In genomic region chr11:116965961-116966360, GRCm38 (mm10) we compare ENCODE assay signal across 19 mouse cellular contexts. TPM values are rescaled to one million over a fixed set of nuclear protein-coding genes. Genes with fewer than 3 reads are reported as not detected.
DNase-seq lines count a peak whose midpoint lies in the region; ATAC-seq and TF ChIP-seq lines count a peak whose summit lies in the region.
"Had no signal": no experiment of that assay in that cellular context is flagged by ENCODE, and none has a peak within 500 bp of the region (broad histone marks: within the 10 kb centered on the region; RNA-seq: fewer than 3 reads in every experiment).

No protein-coding gene starts in this region.

- peak overlapping the region; percentile 62 for H3K27ac ChIP-seq in forebrain, embryonic 10.5 days
- no peak overlapping the region for H3K27ac ChIP-seq in forebrain, embryonic 14.5 days (ENCODE audit: low read depth, low read length)
- peak overlapping the region; percentile 73; the same call in 1 of the 2 replicates for H3K27ac ChIP-seq in hindbrain, embryonic 13.5 days
- no peak overlapping the region for H3K27ac ChIP-seq in hindbrain, postnatal 0 days
- no peak overlapping the region for H3K27ac ChIP-seq in stomach, embryonic 16.5 days (ENCODE audit: low read length)
- no peak overlapping the region for H3K27ac ChIP-seq in stomach, postnatal 0 days (replicated peaks)
- H3K27ac ChIP-seq: forebrain, embryonic 15.5 days had no signal

- WGBS in forebrain, embryonic 10.5 days, result 71% methylated on average over 2 of the region's 2 CpGs
- WGBS in forebrain, embryonic 14.5 days, result 85% methylated on average over 2 of the region's 2 CpGs
- 62% methylated on average over 2 of the region's 2 CpGs for WGBS in hindbrain, embryonic 13.5 days
- 59% methylated on average over 2 of the region's 2 CpGs for WGBS in hindbrain, postnatal 0 days
- 77% methylated on average over 2 of the region's 2 CpGs for WGBS in stomach, embryonic 16.5 days
- WGBS in stomach, postnatal 0 days, result 51% methylated on average over 2 of the region's 2 CpGs

- no peaks in the 10 kb centered on the region for H3K27me3 ChIP-seq in forebrain, embryonic 10.5 days (ENCODE audit: poor library complexity, severe bottlenecking)
- H3K27me3 ChIP-seq in forebrain, embryonic 14.5 days (replicated peaks; ENCODE audit: control insufficient read depth, insufficient read depth, low read length), result no peaks in the 10 kb centered on the region
- no peaks in the 10 kb centered on the region for H3K27me3 ChIP-seq in hindbrain, embryonic 13.5 days
- H3K27me3 ChIP-seq in hindbrain, postnatal 0 days (ENCODE audit: insufficient read depth, low read length), result no peaks in the 10 kb centered on the region
- no peaks in the 10 kb centered on the region for H3K27me3 ChIP-seq in stomach, embryonic 16.5 days (ENCODE audit: control insufficient read depth, insufficient read depth, low read length)
- no peaks in the 10 kb centered on the region for H3K27me3 ChIP-seq in stomach, postnatal 0 days (ENCODE audit: control insufficient read depth, insufficient read depth, low read length)
- H3K27me3 ChIP-seq: forebrain, embryonic 15.5 days; limb, embryonic 15.5 days had no signal

- H3K4me1 ChIP-seq in forebrain, embryonic 10.5 days, result peaks cover 28% of the 10 kb centered on the region
- H3K4me1 ChIP-seq in forebrain, embryonic 14.5 days (ENCODE audit: control insufficient read depth, insufficient read depth, low read length), result no peaks in the 10 kb centered on the region
- H3K4me1 ChIP-seq in hindbrain, embryonic 13.5 days (replicated peaks), result peaks cover 45% of the 10 kb centered on the region
- H3K4me1 ChIP-seq in hindbrain, postnatal 0 days (ENCODE audit: insufficient read depth, low read length), result no peaks in the 10 kb centered on the region
- no peaks in the 10 kb centered on the region; the same call in 1 of the 2 replicates for H3K4me1 ChIP-seq in stomach, embryonic 16.5 days (ENCODE audit: control insufficient read depth, insufficient read depth, low read length)
- H3K4me1 ChIP-seq in stomach, postnatal 0 days (replicated peaks; ENCODE audit: control insufficient read depth, insufficient read depth), result no peaks in the 10 kb centered on the region
- H3K4me1 ChIP-seq: forebrain, embryonic 15.5 days had no signal

- ATAC-seq in forebrain, embryonic 14.5 days, result no peak
- no peak for ATAC-seq in hindbrain, embryonic 13.5 days (ENCODE audit: low FRiP score)
- ATAC-seq in hindbrain, postnatal 0 days, result no peak
- ATAC-seq in stomach, embryonic 16.5 days (ENCODE audit: insufficient read depth, low FRiP score), result no peak
- ATAC-seq in stomach, postnatal 0 days (ENCODE audit: low FRiP score, low TSS enrichment), result no peak
- no peak for ATAC-seq in frontal cortex, adult (ENCODE audit: low TSS enrichment)
- ATAC-seq: forebrain, embryonic 15.5 days had no signal

- no peak overlapping the region for H3K4me2 ChIP-seq in forebrain, embryonic 14.5 days (ENCODE audit: low read length)
- H3K4me2 ChIP-seq in hindbrain, embryonic 13.5 days, result no peak overlapping the region
- H3K4me2 ChIP-seq in hindbrain, postnatal 0 days (ENCODE audit: low read depth, low read length), result no peak overlapping the region
- no peak overlapping the region for H3K4me2 ChIP-seq in stomach, embryonic 16.5 days (ENCODE audit: low read depth, low read length)
- H3K4me2 ChIP-seq in stomach, postnatal 0 days (replicated peaks; ENCODE audit: low read depth), result no peak overlapping the region
- H3K4me2 ChIP-seq: forebrain, embryonic 15.5 days; limb, embryonic 15.5 days had no signal

- no peak overlapping the region for H3K4me3 ChIP-seq in forebrain, embryonic 10.5 days
- H3K4me3 ChIP-seq in forebrain, embryonic 14.5 days (ENCODE audit: low read depth, low read length), result no peak overlapping the region
- no peak overlapping the region for H3K4me3 ChIP-seq in hindbrain, embryonic 13.5 days
- H3K4me3 ChIP-seq in hindbrain, postnatal 0 days (ENCODE audit: low read length), result no peak overlapping the region
- no peak overlapping the region for H3K4me3 ChIP-seq in stomach, embryonic 16.5 days (replicated peaks; ENCODE audit: low read length)
- no peak overlapping the region for H3K4me3 ChIP-seq in stomach, postnatal 0 days (ENCODE audit: low read depth, low read length)
- H3K4me3 ChIP-seq: forebrain, embryonic 15.5 days; limb, embryonic 15.5 days; myocyte had no signal

- peaks cover 25% of the 10 kb centered on the region for H3K36me3 ChIP-seq in forebrain, embryonic 10.5 days (replicated peaks)
- H3K36me3 ChIP-seq in forebrain, embryonic 14.5 days (ENCODE audit: control insufficient read depth, insufficient read depth, low read length), result peaks cover 73% of the 10 kb centered on the region
- peaks cover 61% of the 10 kb centered on the region for H3K36me3 ChIP-seq in hindbrain, embryonic 13.5 days
- H3K36me3 ChIP-seq in hindbrain, postnatal 0 days (ENCODE audit: insufficient read depth, low read length), result peaks cover 7% of the 10 kb centered on the region; the same call in 1 of the 2 replicates
- no peaks in the 10 kb centered on the region for H3K36me3 ChIP-seq in stomach, embryonic 16.5 days (ENCODE audit: control insufficient read depth, insufficient read depth, low read length)
- H3K36me3 ChIP-seq in stomach, postnatal 0 days (ENCODE audit: control insufficient read depth, insufficient read depth, low read length), result no peaks in the 10 kb centered on the region
- H3K36me3 ChIP-seq: limb, embryonic 15.5 days had no signal

- no peak for TF ChIP-seq EP300 in stomach, postnatal 0 days (optimal IDR thresholded peaks at IDR 0.05)

- no peak for DNase-seq in forebrain, embryonic 10.5 days (ENCODE audit: extremely low spot score, low spot score)
- no peak for DNase-seq in forebrain, embryonic 14.5 days (ENCODE audit: low spot score)
- no peak for DNase-seq in hindbrain, postnatal 0 days (ENCODE audit: low spot score)
- DNase-seq in stomach, postnatal 0 days (ENCODE audit: low spot score), result no peak
- peak; percentile 63 for DNase-seq in retina, postnatal 1 day
- DNase-seq: cerebellum, adult 11 months; cerebellum, postnatal 14 days; embryo, embryonic 11 days; kidney, adult 2 months; kidney, postnatal 36 days; layer of hippocampus, adult 9-11 months; thymus, adult 18-20 months had no signal

- TF ChIP-seq CTCF in hindbrain, postnatal 0 days (IDR thresholded peaks at IDR 0.05; ENCODE audit: low read depth), result no peak
- no peak for TF ChIP-seq CTCF in stomach, postnatal 0 days (IDR thresholded peaks at IDR 0.05; ENCODE audit: low read depth)

- no peak overlapping the region for H3K9ac ChIP-seq in forebrain, embryonic 14.5 days (ENCODE audit: low read length)
- H3K9ac ChIP-seq in hindbrain, embryonic 13.5 days, result 0 out of 2 replicates have a peak overlapping the region, but pooled peaks have one; percentile 35
- H3K9ac ChIP-seq in hindbrain, postnatal 0 days (replicated peaks; ENCODE audit: low read length), result no peak overlapping the region
- 0 out of 2 replicates have a peak overlapping the region, but pooled peaks have one; percentile 23 for H3K9ac ChIP-seq in stomach, embryonic 16.5 days (ENCODE audit: low read length)
- H3K9ac ChIP-seq in stomach, postnatal 0 days (ENCODE audit: low read length), result no peak overlapping the region
- H3K9ac ChIP-seq: forebrain, embryonic 15.5 days; limb, embryonic 15.5 days had no signal

- no peaks in the 10 kb centered on the region for H3K9me3 ChIP-seq in forebrain, embryonic 10.5 days
- no peaks in the 10 kb centered on the region for H3K9me3 ChIP-seq in forebrain, embryonic 14.5 days (replicated peaks; ENCODE audit: control insufficient read depth, low read length)
- no peaks in the 10 kb centered on the region for H3K9me3 ChIP-seq in hindbrain, embryonic 13.5 days
- H3K9me3 ChIP-seq in hindbrain, postnatal 0 days (ENCODE audit: low read length), result no peaks in the 10 kb centered on the region
- H3K9me3 ChIP-seq in stomach, embryonic 16.5 days (replicated peaks; ENCODE audit: control insufficient read depth, low read length), result no peaks in the 10 kb centered on the region
- no peaks in the 10 kb centered on the region for H3K9me3 ChIP-seq in stomach, postnatal 0 days (ENCODE audit: control insufficient read depth, low read length)
- H3K9me3 ChIP-seq: forebrain, embryonic 15.5 days; limb, embryonic 15.5 days had no signal

RNA-seq across cellular contexts. Expression of gene Mgat5b, which starts 47.3 kb away (rescaled TPM):
- 3.3 and 3.7 TPM in 2 replicates for polyA plus RNA-seq in forebrain, embryonic 10.5 days (2016; fragmentation: Nextera tagmentation; extraction: Ambion mirVana)
- 21.1 and 23.3 TPM in 2 replicates for polyA plus RNA-seq in forebrain, embryonic 14.5 days (2014; fragmentation: Nextera tagmentation; extraction: Ambion mirVana)
- polyA plus RNA-seq in hindbrain, embryonic 13.5 days (2015; fragmentation: Nextera tagmentation; extraction: Ambion mirVana), result 22.8 and 24.5 TPM in 2 replicates
- total RNA-seq in hindbrain, postnatal 0 days (2014; rRNA removed), result 125 and 133 TPM in 2 replicates
- polyA plus RNA-seq in hindbrain, postnatal 0 days (2015; fragmentation: Nextera tagmentation; extraction: Ambion mirVana), result 22.2 and 25.0 TPM in 2 replicates
- polyA plus RNA-seq in stomach, embryonic 16.5 days (2015; fragmentation: Nextera tagmentation; extraction: Ambion mirVana), result 0.50 and 0.67 TPM in 2 replicates
- 0.30 and 0.57 TPM in 2 replicates for polyA plus RNA-seq in stomach, postnatal 0 days (2015; fragmentation: Nextera tagmentation; extraction: Ambion mirVana)
- polyA plus RNA-seq: liver, embryonic 16.5 days; myocyte had no signal

Comparison
In these comparisons a context has a peak if more than half of its experiments do, and no peak if none do; other contexts are left out.
1. H3K27ac ChIP-seq: peak in forebrain, embryonic 10.5 days (single experiment) and hindbrain, embryonic 13.5 days (single experiment); none in forebrain, embryonic 14.5 days (single experiment), hindbrain, postnatal 0 days (single experiment), stomach, embryonic 16.5 days (single experiment) and stomach, postnatal 0 days (single experiment).
2. H3K9ac ChIP-seq: peak in hindbrain, embryonic 13.5 days (single experiment) and stomach, embryonic 16.5 days (single experiment); none in forebrain, embryonic 14.5 days (single experiment), hindbrain, postnatal 0 days (single experiment) and stomach, postnatal 0 days (single experiment).